Mouse (Mus musculus) MEL (cell line): ENCODE results near the gene Cblc. TPM values are rescaled to one million over a fixed set of nuclear protein-coding genes. Genes with fewer than 3 reads are reported as not detected.

ENCODE experiments used
- DNase-seq: peaks from one replicate; pipeline ENCODE4 v3.0.0; 2011; ENCODE audit warnings: low read depth, low spot score
- H3K27ac ChIP-seq: 2 replicates; pipeline ENCODE4 v1.5.1; 2012; ENCODE audit warnings: low read depth, mild to moderate bottlenecking, control low read depth, low read length, moderate library complexity; ENCODE audit not compliant: control insufficient read depth
- H3K27me3 ChIP-seq, 2 experiments: fragments of 150-350 bp in 1 of 2; sonication (generic) in 1 of 2; 2 replicates each; pipeline ENCODE4 v1.6.1; 2012; ENCODE audit warnings: low read length in 2 of 2, mild to moderate bottlenecking in 2 of 2, improper control_type of control experiment in 1 of 2, moderate library complexity in 1 of 2; ENCODE audit not compliant: insufficient read depth in 2 of 2, control insufficient read depth in 1 of 2
- H3K36me3 ChIP-seq, 2 experiments: 2 replicates each; pipeline ENCODE4 v1.6.1; 2012 to 2014; ENCODE audit warnings: low read length in 2 of 2, improper control_type of control experiment in 1 of 2, inconsistent platforms in 1 of 2, mild to moderate bottlenecking in 1 of 2; ENCODE audit not compliant: insufficient read depth in 2 of 2, control insufficient read depth in 1 of 2
- H3K4me1 ChIP-seq, 2 experiments: fragments of 150-350 bp in 1 of 2; sonication (generic) in 1 of 2; 2 replicates each; pipeline ENCODE4 v1.6.1; 2012; ENCODE audit warnings: low read length in 2 of 2, improper control_type of control experiment in 1 of 2, mild to moderate bottlenecking in 1 of 2; ENCODE audit not compliant: insufficient read depth in 2 of 2, control insufficient read depth in 1 of 2
- H3K4me3 ChIP-seq, 2 experiments: fragments of 150-350 bp in 1 of 2; sonication (generic) in 1 of 2; 2 replicates each; pipeline ENCODE4 v1.5.1; 2012; ENCODE audit warnings: low read depth in 2 of 2, low read length in 2 of 2, mild to moderate bottlenecking in 2 of 2, moderate library complexity in 2 of 2, control low read depth in 1 of 2, improper control_type of control experiment in 1 of 2; ENCODE audit not compliant: control insufficient read depth in 1 of 2, insufficient read depth in 1 of 2
- H3K79me2 ChIP-seq: 2 replicates; pipeline ENCODE4 v1.6.1; 2012; ENCODE audit warnings: mild to moderate bottlenecking, low read length, moderate library complexity; ENCODE audit not compliant: control insufficient read depth, poor library complexity, insufficient read depth
- H3K9ac ChIP-seq: 2 replicates; pipeline ENCODE4 v1.6.1; 2012; ENCODE audit warnings: low read depth, mild to moderate bottlenecking, control low read depth, low read length, moderate library complexity; ENCODE audit not compliant: control insufficient read depth, poor library complexity, severe bottlenecking
- H3K9me3 ChIP-seq: fragments of 150-350 bp; sonication (generic); replicated peaks from 2 replicates; pipeline ENCODE4 v1.6.1; 2012; ENCODE audit warnings: mild to moderate bottlenecking, low read length, improper control_type of control experiment, moderate library complexity; ENCODE audit not compliant: insufficient read depth
- BHLHE40 ChIP-seq: IDR thresholded peaks from 2 replicates; pipeline ENCODE4 v1.6.1; 2012; ENCODE audit warnings: low read depth, mild to moderate bottlenecking, inconsistent platforms, low read length, improper control_type of control experiment, borderline replicate concordance
- CHD2 ChIP-seq: IDR thresholded peaks from 2 replicates; pipeline ENCODE4 v1.6.1; 2011; ENCODE audit warnings: low read length, improper control_type of control experiment
- CTCF ChIP-seq, 3 experiments: IDR thresholded peaks in 2 of 3; conservative IDR thresholded peaks in 1 of 3; 2 replicates each; pipeline ENCODE4 v1.5.1; 2011 to 2012; ENCODE audit warnings: low read length in 3 of 3, low read depth in 2 of 3, mild to moderate bottlenecking in 2 of 3, improper control_type of control experiment in 1 of 3, inconsistent platforms in 1 of 3, mixed read lengths in 1 of 3, moderate library complexity in 1 of 3; ENCODE audit not compliant: control insufficient read depth in 1 of 3, insufficient read depth in 1 of 3, poor library complexity in 1 of 3, severe bottlenecking in 1 of 3
- ETS1 ChIP-seq: IDR thresholded peaks from 2 replicates; pipeline ENCODE4 v1.6.1; 2012; ENCODE audit warnings: low read depth, mild to moderate bottlenecking, inconsistent platforms, low read length, improper control_type of control experiment, moderate library complexity
- GATA1 ChIP-seq: IDR thresholded peaks from 2 replicates; pipeline ENCODE4 v1.6.1; 2011; ENCODE audit warnings: low read depth, low read length, improper control_type of control experiment
- HCFC1 ChIP-seq: IDR thresholded peaks from 2 replicates; pipeline ENCODE4 v1.6.1; 2012; ENCODE audit warnings: low read depth, mild to moderate bottlenecking, inconsistent platforms, low read length, improper control_type of control experiment, moderate library complexity
- JUND ChIP-seq: IDR thresholded peaks from 2 replicates; pipeline ENCODE4 v1.6.1; 2011; ENCODE audit warnings: low read depth, mild to moderate bottlenecking, improper control_type of control experiment, low read length
- MAX ChIP-seq: IDR thresholded peaks from 2 replicates; pipeline ENCODE4 v1.6.1; 2011; ENCODE audit warnings: low read length, improper control_type of control experiment
- MEF2A ChIP-seq: IDR thresholded peaks from 2 replicates; pipeline ENCODE4 v1.6.1; 2014; ENCODE audit warnings: low read depth, mild to moderate bottlenecking, inconsistent platforms, low read length, improper control_type of control experiment; ENCODE audit not compliant: poor library complexity, insufficient replicate concordance, severe bottlenecking; ENCODE audit errors: extremely low read depth
- MYB ChIP-seq: IDR thresholded peaks from 2 replicates; pipeline ENCODE4 v1.6.1; 2011; ENCODE audit warnings: mild to moderate bottlenecking, low read depth, low read length, improper control_type of control experiment
- MYC ChIP-seq: IDR thresholded peaks from 2 replicates; pipeline ENCODE4 v1.6.1; 2011; ENCODE audit warnings: low read depth, mild to moderate bottlenecking, low read length, improper control_type of control experiment, moderate library complexity
- POLR2A ChIP-seq, 2 experiments: IDR thresholded peaks; 2 replicates each; pipeline ENCODE4 v1.6.1; 2011 to 2012; ENCODE audit warnings: low read length in 2 of 2, mild to moderate bottlenecking in 2 of 2, control low read depth in 1 of 2, improper control_type of control experiment in 1 of 2, low read depth in 1 of 2, moderate library complexity in 1 of 2; ENCODE audit not compliant: control insufficient read depth in 1 of 2, insufficient read depth in 1 of 2, poor library complexity in 1 of 2
- POLR2AphosphoS2 ChIP-seq: IDR thresholded peaks from 2 replicates; pipeline ENCODE4 v1.6.1; 2011; ENCODE audit warnings: low read length, improper control_type of control experiment
- POLR2AphosphoS5 ChIP-seq: IDR thresholded peaks from 2 replicates; pipeline ENCODE4 v1.6.1; 2012; ENCODE audit warnings: low read depth, borderline replicate concordance, mild to moderate bottlenecking, inconsistent platforms, low read length, moderate library complexity, mixed read lengths
- RAD21 ChIP-seq: IDR thresholded peaks from 2 replicates; pipeline ENCODE4 v1.6.1; 2011; ENCODE audit warnings: mild to moderate bottlenecking, low read depth, low read length, improper control_type of control experiment
- SMC3 ChIP-seq: IDR thresholded peaks from 2 replicates; pipeline ENCODE4 v1.6.1; 2011; ENCODE audit warnings: low read depth, low read length, improper control_type of control experiment
- TAL1 ChIP-seq: IDR thresholded peaks from 2 replicates; pipeline ENCODE4 v1.6.1; 2012; ENCODE audit warnings: mild to moderate bottlenecking, inconsistent platforms, low read length, moderate library complexity, mixed read lengths
- UBTF ChIP-seq: IDR thresholded peaks from 2 replicates; pipeline ENCODE4 v1.6.1; 2012; ENCODE audit warnings: low read depth, mild to moderate bottlenecking, inconsistent platforms, low read length, improper control_type of control experiment, moderate library complexity, borderline replicate concordance; ENCODE audit not compliant: insufficient read depth
- USF1 ChIP-seq: IDR thresholded peaks from 2 replicates; pipeline ENCODE4 v1.6.1; 2014; ENCODE audit warnings: low read depth, mild to moderate bottlenecking, inconsistent platforms, low read length, improper control_type of control experiment, moderate library complexity
- ZC3H11A ChIP-seq: IDR thresholded peaks from 2 replicates; pipeline ENCODE4 v1.6.1; 2012; ENCODE audit warnings: low read depth, mild to moderate bottlenecking, inconsistent platforms, low read length, improper control_type of control experiment
- ZMIZ1 ChIP-seq: IDR thresholded peaks from 2 replicates; pipeline ENCODE4 v1.6.1; 2012; ENCODE audit warnings: low read depth, mild to moderate bottlenecking, inconsistent platforms, low read length, improper control_type of control experiment, moderate library complexity
- ZNF384 ChIP-seq: IDR thresholded peaks from 2 replicates; pipeline ENCODE4 v1.6.1; 2012; ENCODE audit warnings: low read depth, mild to moderate bottlenecking, inconsistent platforms, low read length, improper control_type of control experiment
- polyA plus RNA-seq, 2 experiments: library from polyadenylated mRNA; stranded (reverse) in 1 of 2; unstranded in 1 of 2; fragments of >175 nt in 1 of 2; fragments of >200 nt in 1 of 2; gene quantifications; 2 replicates each; pipeline versions ENCODE4 v1.2.1 to v1.2.4; 2012; ENCODE audit warnings: low replicate concordance in 2 of 2, low read depth in 1 of 2; ENCODE audit not compliant: insufficient read length in 2 of 2, insufficient read depth in 1 of 2, missing spikeins in 1 of 2
- total RNA-seq: library from RNA; depleted of rRNA; stranded (reverse); fragments of 300-350 nt; gene quantifications from 2 replicates; pipeline ENCODE4 v1.2.3, GENCODE M21; 2012

Cblc gene
- total and polyA plus RNA-seq, 3 experiments, result not detected

- no peaks in the 10 kb centered on the region for H3K27me3 ChIP-seq
- no peaks in the 10 kb centered on the region for H3K36me3 ChIP-seq
- H3K9me3 ChIP-seq, result no peaks in the 10 kb centered on the region
- H3K27ac ChIP-seq, result no peak overlapping the region
- no peak for DNase-seq
- H3K4me1 ChIP-seq, result no peaks in the 10 kb centered on the region; a peak in 1 of 4 replicates
- no peak overlapping the region for H3K9ac ChIP-seq
- H3K4me3 ChIP-seq, result no peak overlapping the region
- TF ChIP-seq POLR2A (IDR thresholded peaks at IDR 0.05; ENCODE audit: control insufficient read depth in 1 of 2, insufficient read depth in 1 of 2, low read depth in 1 of 2, low read length in 2 of 2, poor library complexity in 1 of 2) (no peak), MYC (no peak), ZMIZ1 (no peak), UBTF (no peak), HCFC1 (no peak), RAD21 (no peak), USF1 (no peak), MAX (no peak), POLR2AphosphoS2 (no peak), ZNF384 (no peak), BHLHE40 (no peak), TAL1 (no peak), MYB (no peak), MEF2A (no peak), POLR2AphosphoS5 (no peak), ETS1 (no peak), JUND (no peak), GATA1 (no peak)
- H3K79me2 ChIP-seq, result no peaks in the 10 kb centered on the region
Observed at GRCm38 (mm10) chr7:19844521-19845171, 48.0 kb upstream of the Cblc start.

DNA sequence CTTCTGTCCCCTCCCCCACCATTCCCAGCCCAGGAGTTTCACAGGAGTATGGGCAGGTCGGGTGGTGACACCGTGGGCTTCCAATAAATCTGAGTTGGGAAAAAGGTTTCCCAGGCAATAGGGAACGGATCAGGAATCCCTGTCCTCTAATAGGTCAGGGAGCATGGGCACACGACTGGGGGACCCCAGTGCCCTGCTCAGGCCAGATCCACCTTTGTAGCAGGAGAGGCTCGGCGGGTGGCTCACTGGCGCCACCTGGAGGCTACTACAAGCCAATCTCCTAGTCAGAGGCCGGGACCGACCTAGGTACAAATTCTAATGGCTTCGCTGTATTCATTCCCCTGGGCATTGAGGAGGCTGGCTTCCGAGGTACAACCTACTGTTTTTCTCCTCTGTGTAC, 47.0 kb upstream of the Cblc start:
- peak; percentile 64 for DNase-seq
- Histone ChIP-seq H3K9me3 (no peaks in the 10 kb centered on the region), H3K9ac (no peak overlapping the region)
- TF ChIP-seq SMC3 (peak; percentile 96), CTCF (IDR thresholded peaks at IDR 0.05 in 2 of 3, conservative IDR thresholded peaks at IDR 0.05 in 1 of 3; ENCODE audit: control insufficient read depth in 1 of 3, insufficient read depth in 1 of 3, low read depth in 2 of 3, low read length in 3 of 3, poor library complexity in 1 of 3, severe bottlenecking in 1 of 3) (peak; percentile 88 to 92 (median 90)), RAD21 (peak; percentile 78), CHD2 (no peak), ZC3H11A (peak; percentile 75)
- TF ChIP-seq, all 39 proteins: peak for 4
- H3K79me2 ChIP-seq, result no peaks in the 10 kb centered on the region
- H3K27me3 ChIP-seq, result no peaks in the 10 kb centered on the region
- no peak overlapping the region for H3K4me3 ChIP-seq
- no peaks in the 10 kb centered on the region for H3K36me3 ChIP-seq
- H3K27ac ChIP-seq, result no peak overlapping the region
- H3K4me1 ChIP-seq, result no peaks in the 10 kb centered on the region; a peak in 1 of 4 replicates
